In genomic region chr3:106955555-106956446, GRCm38 (mm10) we compare ENCODE assay signal across 13 mouse cellular contexts.
DNase-seq lines count a peak whose midpoint lies in the region; ATAC-seq and TF ChIP-seq lines count a peak whose summit lies in the region.
"Had no signal": no experiment of that assay in that cellular context is flagged by ENCODE, and none has a peak within 500 bp of the region (broad histone marks: within the 10 kb centered on the region; RNA-seq: fewer than 3 reads in every experiment).

No protein-coding gene starts in this region.

- no peak for TF ChIP-seq POLR2A in limb, embryonic 14.5 days (IDR thresholded peaks at IDR 0.05; ENCODE audit: borderline replicate concordance, extremely low read depth, insufficient read depth, insufficient read length)

- H3K9ac ChIP-seq in forebrain, postnatal 0 days, result no peak overlapping the region
- no peak overlapping the region for H3K9ac ChIP-seq in limb, embryonic 14.5 days (ENCODE audit: low read depth, low read length, severe bottlenecking)
- H3K9ac ChIP-seq in midbrain, embryonic 15.5 days, result no peak overlapping the region
- H3K9ac ChIP-seq: embryonic facial prominence, embryonic 15.5 days had no signal

- no peaks in the 10 kb centered on the region for H3K27me3 ChIP-seq in forebrain, postnatal 0 days (ENCODE audit: insufficient read depth, low read length)
- no peaks in the 10 kb centered on the region for H3K27me3 ChIP-seq in limb, embryonic 14.5 days (ENCODE audit: control insufficient read depth, insufficient read depth, low read length)
- no peaks in the 10 kb centered on the region for H3K27me3 ChIP-seq in midbrain, embryonic 15.5 days (replicated peaks)
- H3K27me3 ChIP-seq: embryonic facial prominence, embryonic 15.5 days had no signal

- WGBS in forebrain, postnatal 0 days, result 4% methylated on average over 9 of the region's 9 CpGs
- 11% methylated on average over 9 of the region's 9 CpGs for WGBS in limb, embryonic 14.5 days
- 6% methylated on average over 9 of the region's 9 CpGs for WGBS in midbrain, embryonic 15.5 days

- no peak overlapping the region for H3K4me3 ChIP-seq in forebrain, postnatal 0 days (ENCODE audit: low read depth, low read length)
- H3K4me3 ChIP-seq in limb, embryonic 14.5 days (replicated peaks; ENCODE audit: low read length), result no peak overlapping the region
- H3K4me3 ChIP-seq in midbrain, embryonic 15.5 days, result no peak overlapping the region
- H3K4me3 ChIP-seq: embryonic facial prominence, embryonic 15.5 days had no signal

- DNase-seq in embryo, embryonic 10 days (ENCODE audit: low spot score), result peak; percentile 9
- no peak for DNase-seq in embryo, embryonic 9.5 days (ENCODE audit: extremely low spot score)
- peak; percentile 46 for DNase-seq in forebrain, postnatal 0 days
- DNase-seq in limb, embryonic 14.5 days (ENCODE audit: low spot score), result no peak
- no peak for DNase-seq in frontal cortex, postnatal 14 days (ENCODE audit: low spot score in 2 of 2)
- no peak for DNase-seq in layer of hippocampus, adult 18-20 months (ENCODE audit: low spot score in 2 of 2)
- no peak for DNase-seq in layer of hippocampus, adult 8-10 months (ENCODE audit: low spot score in 2 of 2)
- DNase-seq: cerebellum, adult 11 months; gastrocnemius, postnatal 14 days had no signal

- ATAC-seq in forebrain, postnatal 0 days, result peak; percentile 47
- peak; percentile 67; the same call in 1 of the 2 replicates for ATAC-seq in limb, embryonic 14.5 days (ENCODE audit: low FRiP score, low read depth)
- ATAC-seq in midbrain, embryonic 15.5 days (replicated peaks), result peak; percentile 85

- 0 out of 2 replicates have a peak overlapping the region, but pooled peaks have one; percentile 4 for H3K4me2 ChIP-seq in forebrain, postnatal 0 days (ENCODE audit: low read depth)
- no peak overlapping the region for H3K4me2 ChIP-seq in limb, embryonic 14.5 days (replicated peaks; ENCODE audit: low read depth, low read length, severe bottlenecking)
- no peak overlapping the region; the same call in 1 of the 2 replicates for H3K4me2 ChIP-seq in midbrain, embryonic 15.5 days
- H3K4me2 ChIP-seq: embryonic facial prominence, embryonic 15.5 days had no signal

- peaks cover 12% of the 10 kb centered on the region; the same call in 1 of the 2 replicates for H3K4me1 ChIP-seq in forebrain, postnatal 0 days (ENCODE audit: insufficient read depth)
- H3K4me1 ChIP-seq in limb, embryonic 14.5 days (ENCODE audit: control insufficient read depth, insufficient read depth, low read length), result no peaks in the 10 kb centered on the region
- H3K4me1 ChIP-seq in midbrain, embryonic 15.5 days, result peaks cover 21% of the 10 kb centered on the region
- H3K4me1 ChIP-seq: embryonic facial prominence, embryonic 15.5 days had no signal

- TF ChIP-seq CTCF in forebrain, postnatal 0 days (IDR thresholded peaks at IDR 0.05; ENCODE audit: low read depth), result no peak

- no peaks in the 10 kb centered on the region for H3K36me3 ChIP-seq in forebrain, postnatal 0 days (ENCODE audit: insufficient read depth)
- no peaks in the 10 kb centered on the region for H3K36me3 ChIP-seq in limb, embryonic 14.5 days (ENCODE audit: control insufficient read depth, insufficient read depth, low read length)
- H3K36me3 ChIP-seq in midbrain, embryonic 15.5 days (replicated peaks), result no peaks in the 10 kb centered on the region
- H3K36me3 ChIP-seq: embryonic facial prominence, embryonic 15.5 days; G1E had no signal

- no peaks in the 10 kb centered on the region for H3K9me3 ChIP-seq in forebrain, postnatal 0 days (ENCODE audit: low read length)
- H3K9me3 ChIP-seq in limb, embryonic 14.5 days (ENCODE audit: control insufficient read depth, low read length), result no peaks in the 10 kb centered on the region
- no peaks in the 10 kb centered on the region for H3K9me3 ChIP-seq in midbrain, embryonic 15.5 days
- H3K9me3 ChIP-seq: embryonic facial prominence, embryonic 15.5 days; G1E had no signal

- peak overlapping the region; percentile 60 for H3K27ac ChIP-seq in forebrain, postnatal 0 days (ENCODE audit: low read depth, low read length)
- no peak overlapping the region for H3K27ac ChIP-seq in limb, embryonic 14.5 days (replicated peaks; ENCODE audit: low read depth, low read length)
- peak overlapping the region; percentile 82 for H3K27ac ChIP-seq in midbrain, embryonic 15.5 days
- H3K27ac ChIP-seq: embryonic facial prominence, embryonic 15.5 days; kidney, postnatal 0 days had no signal

Comparison
In these comparisons a context has a peak if more than half of its experiments do, and no peak if none do; other contexts are left out.
1. DNase-seq: peak in embryo, embryonic 10 days (single experiment) and forebrain, postnatal 0 days (single experiment); none in embryo, embryonic 9.5 days (single experiment), limb, embryonic 14.5 days (single experiment), frontal cortex, postnatal 14 days (0 of 2), layer of hippocampus, adult 18-20 months (0 of 2) and layer of hippocampus, adult 8-10 months (0 of 2).
2. Peak in every context shown above with its lines, with median percentiles within 50 percentile points of each other: ATAC-seq.